Mouse (Mus musculus) liver, embryonic 12.5 days (tissue): ENCODE measurements around the gene Masp1. TPM values are rescaled to one million over a fixed set of nuclear protein-coding genes. Genes with fewer than 3 reads are reported as not detected.

Source experiments
- ATAC-seq: fragments of 200-750 bp; cut with Nextera tagmentation; 2 replicates; pipeline ENCODE4 v1.8.0; 2017; ENCODE audit warnings: moderate number of reproducible peaks, mild to moderate bottlenecking, moderate library complexity
- H3K27ac ChIP-seq: fragments of 300-500 bp; sonication (generic); 2 replicates; pipeline ENCODE4 v1.5.1; 2016; ENCODE audit warnings: mild to moderate bottlenecking
- H3K27me3 ChIP-seq: fragments of 300-500 bp; sonication (generic); replicated peaks from 2 replicates; pipeline ENCODE4 v1.6.1; 2016; ENCODE audit warnings: mild to moderate bottlenecking, moderate library complexity
- H3K36me3 ChIP-seq: fragments of 300-500 bp; sonication (generic); 2 replicates; pipeline ENCODE4 v1.6.1; 2016; ENCODE audit warnings: mild to moderate bottlenecking, moderate library complexity
- H3K4me1 ChIP-seq: fragments of 300-500 bp; sonication (generic); 2 replicates; pipeline ENCODE4 v1.6.1; 2016
- H3K4me2 ChIP-seq: fragments of 300-500 bp; sonication (generic); 2 replicates; pipeline ENCODE4 v1.6.1; 2016; ENCODE audit warnings: mild to moderate bottlenecking, moderate library complexity
- H3K4me3 ChIP-seq: fragments of 300-500 bp; sonication (generic); 2 replicates; pipeline ENCODE4 v1.5.1; 2016; ENCODE audit warnings: mild to moderate bottlenecking, moderate library complexity
- H3K9ac ChIP-seq: fragments of 300-500 bp; sonication (generic); 2 replicates; pipeline ENCODE4 v1.6.1; 2016; ENCODE audit warnings: mild to moderate bottlenecking, moderate library complexity
- H3K9me3 ChIP-seq: fragments of 300-500 bp; sonication (generic); replicated peaks from 2 replicates; pipeline ENCODE4 v1.6.1; 2016; ENCODE audit warnings: mild to moderate bottlenecking, moderate library complexity
- WGBS: fragments of 180-500 bp; shearing (Covaris S2); methylation state at CpG from one replicate; pipeline ENCODE4 v1.1.7; 2016; ENCODE audit not compliant: insufficient replicate concordance; 5-methylcytosine and 5-hydroxymethylcytosine counted together
- polyA plus RNA-seq: library from polyadenylated mRNA; unstranded; fragments of >200 nt; fragmentation: Nextera tagmentation; extraction: Ambion mirVana; gene quantifications from 2 replicates; pipeline ENCODE4 v1.2.1, GENCODE M21; 2016

Masp1 gene
- polyA plus RNA-seq, 1 experiment from 2014 or later, result 21.4 TPM

- 42% methylated on average over 11 of the region's 11 CpGs for WGBS
- Histone ChIP-seq H3K36me3 (peaks cover 6% of the 10 kb centered on the region; the same call in 1 of the 2 replicates), H3K4me3 (no peak overlapping the region), H3K9me3 (no peaks in the 10 kb centered on the region), H3K4me1 (peaks cover 48% of the 10 kb centered on the region), H3K9ac (no peak overlapping the region), H3K4me2 (no peak overlapping the region), H3K27me3 (no peaks in the 10 kb centered on the region), H3K27ac (peak overlapping the region; percentile 27; the same call in 1 of the 2 replicates)
- peak; percentile 31; the same call in 1 of the 2 replicates for ATAC-seq
Measured at GRCm38 (mm10) chr16:23505904-23506687, 14.5 kb downstream of the Masp1 start.

DNA sequence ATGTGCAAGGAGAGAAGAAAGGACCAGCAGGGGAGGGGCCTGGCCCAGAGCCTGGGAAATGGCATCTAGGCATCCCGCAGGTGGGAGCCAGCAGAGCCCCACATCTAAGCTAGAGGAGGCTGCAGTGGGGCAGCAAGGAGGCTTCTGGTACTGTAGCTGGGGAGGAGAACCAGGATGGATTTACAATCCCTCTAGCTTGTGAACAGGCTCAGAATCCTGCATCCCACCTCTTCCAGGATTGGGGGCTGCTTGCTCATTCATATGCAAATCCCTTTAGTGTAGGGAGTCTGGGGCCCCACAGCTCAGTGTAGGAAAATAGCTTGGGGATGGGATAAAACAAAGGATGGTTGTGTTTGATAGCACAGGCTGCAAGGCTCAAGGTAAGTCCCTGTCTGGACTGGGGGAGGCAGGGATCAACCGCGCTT is 16.3 kb downstream of the Masp1 start:
- no peaks in the 10 kb centered on the region for H3K27me3 ChIP-seq
- no peaks in the 10 kb centered on the region for H3K36me3 ChIP-seq
- ATAC-seq, result no peak
- no peaks in the 10 kb centered on the region for H3K9me3 ChIP-seq
- H3K9ac ChIP-seq, result no peak overlapping the region
- H3K4me1 ChIP-seq, result peaks cover 66% of the 10 kb centered on the region
- no peak overlapping the region for H3K27ac ChIP-seq
- WGBS, result 72% methylated on average over 3 of the region's 3 CpGs
- H3K4me2 ChIP-seq, result no peak overlapping the region
- H3K4me3 ChIP-seq, result no peak overlapping the region

DNA sequence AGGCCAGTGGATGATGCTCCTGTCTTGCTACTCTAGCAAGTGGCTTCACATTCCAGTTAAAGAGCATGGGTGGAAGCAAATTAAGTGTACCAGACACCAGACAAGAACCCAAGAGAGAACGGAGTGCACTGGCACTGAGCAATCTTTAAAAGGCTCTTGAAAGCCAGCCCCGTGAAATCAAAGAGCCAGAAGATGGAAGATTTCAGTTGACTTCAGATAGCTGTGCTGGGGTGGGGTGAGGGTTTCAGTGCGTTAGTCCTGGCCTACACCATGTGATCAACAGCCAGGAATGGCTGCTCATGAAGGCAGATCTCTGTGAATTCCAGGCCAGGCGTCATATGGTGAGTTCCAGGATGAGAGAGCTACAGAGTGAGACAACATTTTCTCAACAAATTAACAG is 17.3 kb downstream of the Masp1 start:
- H3K36me3 ChIP-seq, result no peaks in the 10 kb centered on the region
- no peak overlapping the region for H3K27ac ChIP-seq
- no peaks in the 10 kb centered on the region for H3K9me3 ChIP-seq
- ATAC-seq, result no peak
- H3K4me3 ChIP-seq, result no peak overlapping the region
- WGBS, result 44% methylated on average over 4 of the region's 4 CpGs
- H3K9ac ChIP-seq, result no peak overlapping the region
- H3K4me1 ChIP-seq, result peaks cover 76% of the 10 kb centered on the region
- H3K4me2 ChIP-seq, result no peak overlapping the region
- H3K27me3 ChIP-seq, result no peaks in the 10 kb centered on the region

GRCm38 (mm10) chr16:23502478-23502877 is 18.1 kb downstream of the Masp1 start:
- Histone ChIP-seq H3K4me2 (no peak overlapping the region), H3K27me3 (no peaks in the 10 kb centered on the region), H3K4me1 (peaks cover 81% of the 10 kb centered on the region), H3K9ac (no peak overlapping the region), H3K4me3 (no peak overlapping the region), H3K36me3 (no peaks in the 10 kb centered on the region), H3K9me3 (no peaks in the 10 kb centered on the region), H3K27ac (no peak overlapping the region)
- no peak for ATAC-seq
- 48% methylated on average over 3 of the region's 3 CpGs for WGBS

DNA sequence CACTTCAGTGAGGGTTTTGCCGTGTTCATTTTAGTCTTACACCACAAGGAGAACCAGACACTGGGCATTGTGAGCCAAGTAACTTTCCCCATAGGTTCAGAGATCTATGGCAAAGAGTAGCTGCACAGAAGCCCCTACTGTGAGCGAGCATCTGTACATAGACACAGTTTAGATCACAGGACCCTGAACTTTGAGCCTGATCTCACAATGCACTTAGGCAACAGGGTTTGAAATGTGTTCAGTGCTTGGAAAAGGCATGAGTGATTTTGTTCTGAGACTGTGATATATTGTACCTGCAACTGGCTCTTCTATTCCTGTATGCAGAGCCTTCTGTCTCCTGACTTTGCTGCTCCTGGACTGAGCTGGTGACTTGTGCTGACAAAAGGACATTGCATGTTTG is 19.3 kb downstream of the Masp1 start:
- Histone ChIP-seq H3K9ac (no peak overlapping the region), H3K27ac (peak overlapping the region; percentile 69), H3K4me1 (peaks cover 83% of the 10 kb centered on the region), H3K4me2 (peak overlapping the region; percentile 28; the same call in 1 of the 2 replicates), H3K27me3 (no peaks in the 10 kb centered on the region), H3K36me3 (no peaks in the 10 kb centered on the region), H3K4me3 (no peak overlapping the region), H3K9me3 (no peaks in the 10 kb centered on the region)
- peak; percentile 21; the same call in 1 of the 2 replicates for ATAC-seq
- WGBS, result 58% methylated on average over 2 of the region's 2 CpGs

- H3K4me1 ChIP-seq, result peaks cover 78% of the 10 kb centered on the region
- peak overlapping the region; percentile 28 for H3K4me2 ChIP-seq
- WGBS, result 14% methylated on average over 5 of the region's 5 CpGs
- H3K36me3 ChIP-seq, result no peaks in the 10 kb centered on the region
- H3K9me3 ChIP-seq, result no peaks in the 10 kb centered on the region
- ATAC-seq, result peak; percentile 86
- no peaks in the 10 kb centered on the region for H3K27me3 ChIP-seq
- no peak overlapping the region for H3K4me3 ChIP-seq
- peak overlapping the region; percentile 69; the same call in 1 of the 2 replicates for H3K27ac ChIP-seq
- no peak overlapping the region for H3K9ac ChIP-seq
Measured at GRCm38 (mm10) chr16:23500558-23500957, 20.1 kb downstream of the Masp1 start.

DNA sequence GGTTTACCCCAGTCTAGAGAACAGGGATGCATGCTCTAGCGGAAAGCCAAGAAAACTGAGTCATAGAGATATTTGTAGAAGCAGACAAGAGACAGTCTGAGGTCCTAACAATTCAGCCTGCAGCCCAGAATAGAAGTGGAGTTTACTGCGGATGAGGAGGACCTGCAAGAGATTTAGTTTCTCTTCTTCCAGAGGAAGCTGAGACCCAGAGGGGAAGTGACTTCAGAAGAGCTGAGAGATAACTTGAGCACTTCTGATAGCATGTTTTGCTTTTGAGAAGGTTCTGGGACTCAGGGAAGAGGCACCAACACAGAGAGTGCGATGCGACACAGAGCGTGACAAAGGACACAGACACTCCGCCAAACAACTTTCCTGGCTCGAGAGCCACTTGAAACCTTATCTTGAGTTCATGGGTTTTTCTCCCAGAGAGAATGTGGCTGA is 21.9 kb downstream of the Masp1 start:
- H3K4me3 ChIP-seq, result no peak overlapping the region
- no peaks in the 10 kb centered on the region; the same call in 1 of the 2 replicates for H3K27me3 ChIP-seq
- no peaks in the 10 kb centered on the region for H3K9me3 ChIP-seq
- peak overlapping the region; percentile 31 for H3K4me2 ChIP-seq
- H3K36me3 ChIP-seq, result peaks cover 9% of the 10 kb centered on the region
- peaks cover 60% of the 10 kb centered on the region for H3K4me1 ChIP-seq
- WGBS, result 25% methylated on average over 7 of the region's 7 CpGs
- ATAC-seq, result no peak
- peak overlapping the region; percentile 38; the same call in 1 of the 2 replicates for H3K27ac ChIP-seq
- no peak overlapping the region for H3K9ac ChIP-seq

DNA sequence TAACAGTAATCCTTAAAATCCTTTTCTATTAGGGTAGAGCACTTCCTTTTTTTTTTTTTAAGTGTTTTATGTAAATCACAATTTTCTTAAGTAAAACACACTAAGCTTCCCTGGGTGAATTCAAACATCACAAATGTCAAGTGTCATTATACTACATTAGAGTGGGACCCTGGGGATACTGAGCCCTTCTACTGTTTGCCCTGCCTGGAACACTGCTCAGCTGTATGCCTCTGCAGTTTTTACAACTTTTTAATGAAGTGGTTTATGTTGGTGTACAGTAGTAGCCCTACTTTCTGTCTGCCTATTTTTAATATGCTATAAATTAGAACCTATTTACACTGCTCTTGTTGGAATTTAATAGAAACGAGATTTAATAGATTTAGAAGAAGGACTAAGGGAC is 22.7 kb downstream of the Masp1 start:
- H3K27ac ChIP-seq, result peak overlapping the region; percentile 53; the same call in 1 of the 2 replicates
- H3K36me3 ChIP-seq, result peaks cover 13% of the 10 kb centered on the region
- no peak for ATAC-seq
- no peak overlapping the region for H3K9ac ChIP-seq
- H3K4me2 ChIP-seq, result no peak overlapping the region
- no peak overlapping the region for H3K4me3 ChIP-seq
- no peaks in the 10 kb centered on the region for H3K9me3 ChIP-seq
- no peaks in the 10 kb centered on the region; the same call in 1 of the 2 replicates for H3K27me3 ChIP-seq
- 39% methylated on average over 1 of the region's 1 CpGs for WGBS
- H3K4me1 ChIP-seq, result peaks cover 55% of the 10 kb centered on the region

DNA sequence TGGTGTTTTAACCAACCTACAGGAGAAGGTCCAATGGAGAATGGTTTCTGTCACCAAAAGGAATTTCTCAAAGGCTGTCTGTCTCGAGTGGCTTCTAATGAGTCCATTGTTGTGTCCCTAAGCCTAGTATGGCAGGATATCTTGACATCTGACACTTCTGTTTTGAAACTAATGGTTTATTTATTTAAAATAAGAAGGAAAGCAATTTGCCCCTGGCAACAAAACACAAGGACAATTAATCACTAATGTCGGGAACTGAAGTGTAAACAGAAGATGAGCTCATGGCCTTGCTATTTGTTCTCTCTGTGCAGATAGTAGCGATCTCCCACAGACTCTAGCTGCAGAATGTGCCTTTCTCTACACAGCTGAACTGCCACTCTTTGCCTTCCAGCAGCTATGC is 23.2 kb downstream of the Masp1 start:
- Histone ChIP-seq H3K36me3 (peaks cover 13% of the 10 kb centered on the region), H3K9ac (no peak overlapping the region; the same call in 1 of the 2 replicates), H3K4me1 (peaks cover 51% of the 10 kb centered on the region), H3K27ac (peak overlapping the region; percentile 53), H3K9me3 (no peaks in the 10 kb centered on the region), H3K4me2 (no peak overlapping the region), H3K27me3 (no peaks in the 10 kb centered on the region; the same call in 1 of the 2 replicates), H3K4me3 (no peak overlapping the region)
- no peak for ATAC-seq
- 28% methylated on average over 3 of the region's 3 CpGs for WGBS

- no peaks in the 10 kb centered on the region for H3K9me3 ChIP-seq
- no peak for ATAC-seq
- no peaks in the 10 kb centered on the region; the same call in 1 of the 2 replicates for H3K27me3 ChIP-seq
- no peak overlapping the region for H3K9ac ChIP-seq
- WGBS, result 53% methylated on average over 8 of the region's 8 CpGs
- peaks cover 15% of the 10 kb centered on the region for H3K36me3 ChIP-seq
- no peak overlapping the region for H3K4me3 ChIP-seq
- H3K4me2 ChIP-seq, result no peak overlapping the region
- H3K27ac ChIP-seq, result no peak overlapping the region
- peaks cover 41% of the 10 kb centered on the region for H3K4me1 ChIP-seq
Measured at GRCm38 (mm10) chr16:23496245-23496924, 24.2 kb downstream of the Masp1 start.

- 60% methylated on average over 4 of the region's 4 CpGs for WGBS
- H3K4me1 ChIP-seq, result 0 out of 2 replicates have a peak, but pooled peaks cover 5% of the 10 kb centered on the region
- H3K9me3 ChIP-seq, result no peaks in the 10 kb centered on the region
- H3K27me3 ChIP-seq, result no peaks in the 10 kb centered on the region; the same call in 1 of the 2 replicates
- H3K9ac ChIP-seq, result no peak overlapping the region
- no peak overlapping the region for H3K27ac ChIP-seq
- no peak overlapping the region for H3K4me2 ChIP-seq
- no peak overlapping the region for H3K4me3 ChIP-seq
- ATAC-seq, result no peak
- peaks cover 19% of the 10 kb centered on the region for H3K36me3 ChIP-seq
Measured at GRCm38 (mm10) chr16:23492783-23493182, 27.8 kb downstream of the Masp1 start.

DNA sequence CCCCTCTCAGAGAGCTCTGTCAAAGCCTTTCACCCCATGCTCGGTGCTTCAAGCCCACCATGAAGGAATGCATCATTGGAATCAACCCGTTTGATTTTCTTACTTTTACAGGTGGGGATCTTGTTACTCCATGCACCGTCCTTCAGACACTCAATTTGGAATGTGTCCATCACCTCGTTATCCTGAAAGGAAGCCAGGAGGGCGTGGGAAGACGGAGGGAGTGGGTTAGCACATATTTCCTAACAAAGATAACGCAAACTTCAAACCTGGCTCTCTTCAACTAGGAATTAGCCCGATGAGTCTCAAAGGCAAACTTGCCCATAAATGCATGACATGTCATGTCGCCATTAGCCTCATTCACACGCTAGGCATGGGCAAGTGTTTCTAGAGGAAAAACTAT is 37.3 kb downstream of the Masp1 start:
- H3K27ac ChIP-seq, result no peak overlapping the region
- no peaks in the 10 kb centered on the region for H3K4me1 ChIP-seq
- H3K9me3 ChIP-seq, result no peaks in the 10 kb centered on the region
- no peak overlapping the region for H3K4me3 ChIP-seq
- no peak overlapping the region for H3K9ac ChIP-seq
- no peak for ATAC-seq
- no peak overlapping the region for H3K4me2 ChIP-seq
- H3K36me3 ChIP-seq, result peaks cover 34% of the 10 kb centered on the region
- peaks cover 6% of the 10 kb centered on the region; the same call in 1 of the 2 replicates for H3K27me3 ChIP-seq
- 69% methylated on average over 10 of the region's 10 CpGs for WGBS
